Mouse (Mus musculus): ENCODE measurements around the gene Lnx2. TPM values are rescaled to one million over a fixed set of nuclear protein-coding genes. Genes with fewer than 3 reads are reported as not detected.

Lnx2 gene
- total RNA-seq, 2 experiments from 2014 or later: 5.5 to 6.6 TPM

GRCm38 (mm10) chr5:147094296-147094695 is 17.9 kb upstream of the Lnx2 start:
- H3K27ac ChIP-seq: no peak overlapping the region

GRCm38 (mm10) chr5:147092448-147092847 is 16.1 kb upstream of the Lnx2 start:
- no peak overlapping the region for H3K4me3 ChIP-seq
- TF ChIP-seq CTCF (conservative IDR thresholded peaks at IDR 0.05): no peak
- DNase-seq (ENCODE audit: low spot score in 2 of 2): no peak
- H3K27ac ChIP-seq: no peak overlapping the region

More at GRCm38 (mm10) chr5:147094296-147094695, 17.9 kb upstream of the Lnx2 start:
- no peak overlapping the region for H3K4me3 ChIP-seq
- no peak for DNase-seq (ENCODE audit: low spot score in 2 of 2)
- TF ChIP-seq CTCF (conservative IDR thresholded peaks at IDR 0.05): no peak

- TF ChIP-seq CTCF (conservative IDR thresholded peaks at IDR 0.05): no peak
- Histone ChIP-seq H3K27ac (no peak overlapping the region), H3K4me3 (no peak overlapping the region)
- DNase-seq (ENCODE audit: low spot score in 2 of 2): peak in 1 of 2 experiments; percentile 6
Measured at GRCm38 (mm10) chr5:147090256-147090963, 14.0 kb upstream of the Lnx2 start.

- H3K27ac ChIP-seq: no peak overlapping the region
- DNase-seq (ENCODE audit: low spot score in 2 of 2): no peak
- no peak overlapping the region for H3K4me3 ChIP-seq
- no peak for TF ChIP-seq CTCF (conservative IDR thresholded peaks at IDR 0.05)
Measured at GRCm38 (mm10) chr5:147089836-147090235, 13.4 kb upstream of the Lnx2 start.

GRCm38 (mm10) chr5:147086816-147087215 is 10.4 kb upstream of the Lnx2 start:
- no peak for DNase-seq (ENCODE audit: low spot score in 2 of 2)
- no peak overlapping the region for H3K27ac ChIP-seq
- TF ChIP-seq CTCF (conservative IDR thresholded peaks at IDR 0.05): no peak
- no peak overlapping the region for H3K4me3 ChIP-seq

- Histone ChIP-seq H3K4me3 (no peak overlapping the region), H3K27ac (peak overlapping the region; percentile 36; the same call in 1 of the 2 replicates)
- DNase-seq (ENCODE audit: low spot score in 2 of 2): peak; percentile 60
- TF ChIP-seq CTCF (conservative IDR thresholded peaks at IDR 0.05): no peak
Measured at GRCm38 (mm10) chr5:147085201-147085894, 9.0 kb upstream of the Lnx2 start.

GRCm38 (mm10) chr5:147078110-147078900 is 1.9 kb upstream of the Lnx2 start:
- Histone ChIP-seq H3K27ac (peak overlapping the region; percentile 80; the same call in 1 of the 2 replicates), H3K4me3 (peak overlapping the region; percentile 82)
- no peak for TF ChIP-seq CTCF (conservative IDR thresholded peaks at IDR 0.05)
- no peak for DNase-seq (ENCODE audit: low spot score in 2 of 2)

- no peak for TF ChIP-seq CTCF (conservative IDR thresholded peaks at IDR 0.05)
- H3K4me3 ChIP-seq: peak overlapping the region; percentile 82
- DNase-seq (ENCODE audit: low spot score in 2 of 2): peak; percentile 85 to 90
- peak overlapping the region; percentile 80 for H3K27ac ChIP-seq
Measured at GRCm38 (mm10) chr5:147077305-147078034, 1.1 kb upstream of the Lnx2 start.

GRCm38 (mm10) chr5:147076799-147077165 is 396 bp upstream of the Lnx2 start, which contains the start of gene Polr1d:
Polr1d (plus strand) TSS chr5:147077050.
- peak within 1 kb of the TSS; percentile 87 for H3K27ac ChIP-seq
- TF ChIP-seq CTCF (conservative IDR thresholded peaks at IDR 0.05): no peak
- H3K4me3 ChIP-seq: peak within 1 kb of the TSS; percentile 82
- DNase-seq (ENCODE audit: low spot score in 2 of 2): peak in 1 of 2 experiments; percentile 35

GRCm38 (mm10) chr5:147075103-147076025 is 1.0 kb downstream of the Lnx2 start:
- Histone ChIP-seq H3K4me3 (peak overlapping the region; percentile 82), H3K27ac (peak overlapping the region; percentile 87)
- no peak for DNase-seq (ENCODE audit: low spot score in 2 of 2)
- TF ChIP-seq CTCF (conservative IDR thresholded peaks at IDR 0.05): no peak

GRCm38 (mm10) chr5:147073805-147074204 is 2.6 kb downstream of the Lnx2 start:
- no peak overlapping the region for H3K4me3 ChIP-seq
- TF ChIP-seq CTCF (conservative IDR thresholded peaks at IDR 0.05): no peak
- no peak overlapping the region for H3K27ac ChIP-seq
- DNase-seq (ENCODE audit: low spot score in 2 of 2): no peak
